Mouse (Mus musculus): Measurements from ENCODE around the gene Tlr3.

DNA sequence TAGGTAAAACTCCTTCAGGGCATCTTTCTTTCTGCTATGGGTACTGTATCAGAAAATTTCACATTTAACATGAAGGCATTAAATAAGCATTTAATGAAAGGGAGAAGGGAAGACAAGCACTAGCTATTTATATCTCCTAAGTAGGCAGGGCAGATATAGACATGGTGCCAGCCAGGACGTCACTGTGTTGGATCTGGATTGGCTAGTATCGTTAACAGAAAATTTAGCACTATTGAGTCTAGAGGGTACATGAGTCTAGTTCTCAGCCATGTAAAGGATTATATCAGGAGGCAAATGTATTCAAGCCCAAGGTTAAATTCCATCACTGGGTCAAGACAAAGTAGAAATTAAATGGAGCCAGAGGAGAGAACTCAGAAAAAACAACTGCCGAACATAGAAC is 36.8 kb downstream of the Tlr3 start:
- no peak for TF ChIP-seq CTCF (IDR thresholded peaks at IDR 0.05; ENCODE audit: insufficient read depth, low read depth, low read length)
- no peak for TF ChIP-seq POLR2A (IDR thresholded peaks at IDR 0.05; ENCODE audit: insufficient read depth, low read depth, low read length)
